Mouse (Mus musculus): Measurements from ENCODE around the gene Ensa. TPM values are rescaled to one million over a fixed set of nuclear protein-coding genes. Genes with fewer than 3 reads are reported as not detected.
"Not testable (repeated sequence)": the region's sequence is repeated elsewhere in the genome, so short reads cannot be mapped to it uniquely, and the experiment has no call there.

Gene Ensa
- total and polyA plus RNA-seq, 2 experiments, result 5.0 to 23.5 TPM

DNA sequence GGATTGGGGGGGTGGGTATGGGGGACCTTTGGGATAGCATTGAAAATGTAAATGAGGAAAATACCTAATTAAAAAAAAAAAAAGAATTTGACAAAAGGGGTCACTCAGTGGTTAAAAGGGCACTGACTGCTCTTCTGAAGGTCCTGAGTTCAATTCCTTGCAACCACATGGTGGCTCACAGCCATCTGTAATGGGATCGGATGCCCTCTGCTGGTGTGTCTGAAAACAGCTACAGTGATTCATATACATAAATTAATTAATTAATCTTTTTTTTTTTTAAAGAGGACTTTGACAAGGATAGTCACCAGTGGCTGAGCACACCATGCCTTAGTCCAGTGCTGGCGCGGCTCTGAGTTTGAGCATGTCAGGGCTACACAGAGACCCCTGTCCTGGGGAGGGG, 45.6 kb downstream of the Ensa start:
- H3K9ac ChIP-seq (ENCODE audit: low read depth, low read length); H3K36me3 ChIP-seq (ENCODE audit: control insufficient read depth, insufficient read depth, low read length); H3K27me3 ChIP-seq (ENCODE audit: control insufficient read depth, insufficient read depth, low read length); DNase-seq (ENCODE audit: extremely low read depth, low read depth, low spot score); H3K79me2 ChIP-seq (ENCODE audit: control insufficient read depth, insufficient read depth, low read length); H3K27ac ChIP-seq (replicated peaks; ENCODE audit: insufficient read depth, low read depth, low read length); H3K4me3 ChIP-seq (ENCODE audit: insufficient read depth, low read depth, low read length): not testable (repeated sequence)
- WGBS, result 94% methylated on average over 3 of the region's 3 CpGs
- peaks cover 61% of the 10 kb centered on the region for H3K4me1 ChIP-seq (ENCODE audit: control insufficient read depth, insufficient read depth, low read length)
- peak; percentile 7; the same call in 1 of the 2 replicates for TF ChIP-seq CTCF (IDR thresholded peaks at IDR 0.05; ENCODE audit: low read depth, low read length)

DNA sequence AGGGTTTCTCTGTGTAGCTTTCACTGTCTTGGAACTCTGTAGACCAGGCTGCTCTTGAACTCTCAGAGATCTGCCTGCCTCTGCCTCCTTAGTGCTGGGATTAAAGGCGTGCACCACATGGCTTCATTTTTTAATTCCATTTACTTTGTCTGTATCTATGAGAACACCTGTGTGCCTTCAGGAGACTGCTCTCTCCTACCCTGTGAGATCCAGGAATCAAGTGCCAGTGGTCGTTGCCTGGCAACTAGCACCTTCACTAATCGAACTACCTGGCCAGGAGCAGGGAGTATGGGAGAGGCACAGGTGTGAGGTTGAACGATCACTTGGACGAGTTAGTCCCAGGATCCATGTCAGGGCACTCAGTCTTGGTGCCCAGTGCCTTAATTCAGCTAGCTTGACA, 46.4 kb downstream of the Ensa start:
- no peak overlapping the region for H3K4me3 ChIP-seq (ENCODE audit: insufficient read depth, low read depth, low read length)
- 83% methylated on average over 5 of the region's 5 CpGs for whole genome bisulfite sequencing
- DNase-seq (ENCODE audit: extremely low read depth, low read depth, low spot score), result no peak
- H3K9ac ChIP-seq (ENCODE audit: low read depth, low read length), result no peak overlapping the region
- H3K27me3 ChIP-seq (ENCODE audit: control insufficient read depth, insufficient read depth, low read length), result no peaks in the 10 kb centered on the region
- H3K27ac ChIP-seq (replicated peaks; ENCODE audit: insufficient read depth, low read depth, low read length), result no peak overlapping the region
- peaks cover 2% of the 10 kb centered on the region; the same call in 1 of the 2 replicates for H3K79me2 ChIP-seq (ENCODE audit: control insufficient read depth, insufficient read depth, low read length)
- H3K36me3 ChIP-seq (ENCODE audit: control insufficient read depth, insufficient read depth, low read length), result no peaks in the 10 kb centered on the region
- no peak for TF ChIP-seq POLR2A (IDR thresholded peaks at IDR 0.05; ENCODE audit: extremely low read depth, insufficient read depth, low read length)
- H3K4me1 ChIP-seq (ENCODE audit: control insufficient read depth, insufficient read depth, low read length), result peaks cover 59% of the 10 kb centered on the region

DNA sequence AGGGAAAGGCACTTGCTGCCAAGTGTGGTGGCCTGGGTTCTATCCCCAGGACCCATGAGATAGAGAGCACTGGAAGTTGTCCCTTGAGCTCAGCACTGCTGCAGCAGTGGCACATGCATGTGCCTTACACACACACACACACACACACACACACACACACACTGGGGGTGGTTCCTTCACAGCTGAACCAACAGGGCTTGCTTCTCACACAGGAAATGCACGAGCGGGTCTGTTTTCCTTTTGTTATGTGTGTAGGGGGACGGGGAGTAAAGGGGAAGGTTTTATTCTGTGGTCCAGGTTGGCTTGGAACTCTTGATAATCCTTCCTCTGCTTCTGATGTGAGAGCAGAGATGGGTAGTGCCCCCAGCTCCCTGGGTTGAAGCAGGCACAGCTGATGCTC, 47.7 kb downstream of the Ensa start:
- Histone ChIP-seq H3K27ac (replicated peaks; ENCODE audit: insufficient read depth, low read depth, low read length) (peak overlapping the region; percentile 96), H3K4me1 (ENCODE audit: control insufficient read depth, insufficient read depth, low read length) (peaks cover 51% of the 10 kb centered on the region), H3K4me3 (ENCODE audit: insufficient read depth, low read depth, low read length) (no peak overlapping the region), H3K9ac (ENCODE audit: low read depth, low read length) (peak overlapping the region; percentile 30; the same call in 1 of the 2 replicates), H3K36me3 (ENCODE audit: control insufficient read depth, insufficient read depth, low read length) (no peaks in the 10 kb centered on the region), H3K79me2 (ENCODE audit: control insufficient read depth, insufficient read depth, low read length) (peaks cover 2% of the 10 kb centered on the region; the same call in 1 of the 2 replicates), H3K27me3 (ENCODE audit: control insufficient read depth, insufficient read depth, low read length) (no peaks in the 10 kb centered on the region)
- 68% methylated on average over 3 of the region's 3 CpGs for WGBS
- no peak for DNase-seq (ENCODE audit: extremely low read depth, low read depth, low spot score)
- TF ChIP-seq POLR2A (IDR thresholded peaks at IDR 0.05; ENCODE audit: extremely low read depth, insufficient read depth, low read length) (no peak), CTCF (IDR thresholded peaks at IDR 0.05; ENCODE audit: low read depth, low read length) (no peak)

DNA sequence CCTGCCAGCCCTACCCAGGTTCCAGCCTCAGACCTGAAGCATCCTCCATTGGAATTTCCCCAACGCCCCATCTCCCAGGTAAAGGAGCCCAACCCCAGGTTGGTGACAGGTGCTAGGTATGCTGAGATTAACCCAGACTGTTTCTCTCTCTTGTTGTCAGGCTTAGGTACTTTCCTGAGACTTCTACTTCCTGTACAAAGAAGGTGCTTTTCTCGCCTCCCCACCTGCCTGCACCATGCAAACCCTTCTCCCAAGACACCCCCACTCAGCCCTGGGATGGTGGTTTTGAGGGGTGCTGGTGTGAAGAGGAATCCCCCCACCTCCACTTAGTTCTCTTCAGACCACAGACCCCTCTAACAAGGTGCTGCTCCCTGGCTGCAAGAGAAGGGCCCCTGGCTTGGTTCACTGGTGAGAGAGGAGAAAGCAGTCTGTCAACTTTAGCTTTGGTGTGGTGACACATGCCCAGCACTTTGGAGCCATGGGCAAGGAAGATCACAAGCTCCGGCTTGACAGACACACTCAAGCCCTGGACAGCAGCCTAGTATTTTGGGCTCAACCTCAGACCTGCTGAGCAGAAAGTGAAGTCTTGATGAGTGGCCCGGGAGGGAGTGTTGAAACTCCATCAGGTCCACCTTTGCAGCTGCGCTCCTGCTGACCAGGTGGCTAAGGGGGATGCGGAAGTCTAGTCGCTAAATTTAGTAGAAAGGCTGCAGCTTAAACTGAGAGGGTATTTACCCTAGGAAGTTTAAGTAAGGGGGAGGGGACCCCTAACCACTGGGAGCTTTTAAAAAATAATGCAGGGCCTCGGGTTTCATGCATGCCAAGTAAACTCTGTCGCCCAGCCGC, 48.3 kb downstream of the Ensa start:
- DNase-seq (ENCODE audit: extremely low read depth, low read depth, low spot score), result peak; percentile 72
- peaks cover 44% of the 10 kb centered on the region for H3K4me1 ChIP-seq (ENCODE audit: control insufficient read depth, insufficient read depth, low read length)
- WGBS, result 53% methylated on average over 10 of the region's 10 CpGs

DNA sequence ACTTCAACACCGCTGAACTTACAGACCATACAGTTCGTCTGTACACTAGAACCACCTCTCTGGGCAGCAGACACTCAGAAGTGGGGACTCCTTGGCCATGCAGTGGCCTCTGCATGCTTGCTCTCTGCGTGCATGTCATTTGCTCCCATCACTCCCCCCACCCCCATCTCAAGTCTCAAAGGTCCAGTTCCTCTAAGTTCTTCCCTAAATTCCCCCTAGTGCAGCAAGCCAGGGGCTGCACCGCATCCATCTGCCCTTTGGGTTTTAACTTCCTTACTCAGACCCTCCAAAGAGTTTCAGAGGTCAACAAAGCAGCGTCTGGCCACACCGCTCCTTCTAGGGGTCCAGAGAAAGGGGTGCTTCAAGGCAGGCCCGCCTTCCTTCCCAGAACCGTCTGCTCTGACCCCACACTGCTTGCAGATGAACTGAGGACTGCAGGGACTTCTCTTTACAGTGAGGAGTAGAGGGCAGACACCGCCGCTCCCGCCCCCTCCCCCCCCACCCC, 49.0 kb downstream of the Ensa start:
- peak; percentile 34 for DNase-seq (ENCODE audit: extremely low read depth, low read depth, low spot score)
- no peak for TF ChIP-seq CTCF (IDR thresholded peaks at IDR 0.05; ENCODE audit: low read depth, low read length)
- no peak for TF ChIP-seq POLR2A (IDR thresholded peaks at IDR 0.05; ENCODE audit: extremely low read depth, insufficient read depth, low read length)
- H3K36me3 ChIP-seq (ENCODE audit: control insufficient read depth, insufficient read depth, low read length), result no peaks in the 10 kb centered on the region
- 45% methylated on average over 11 of the region's 11 CpGs for WGBS
- H3K79me2 ChIP-seq (ENCODE audit: control insufficient read depth, insufficient read depth, low read length), result peaks cover 2% of the 10 kb centered on the region; the same call in 1 of the 2 replicates
- peak overlapping the region; percentile 96 for H3K27ac ChIP-seq (replicated peaks; ENCODE audit: insufficient read depth, low read depth, low read length)
- no peaks in the 10 kb centered on the region for H3K27me3 ChIP-seq (ENCODE audit: control insufficient read depth, insufficient read depth, low read length)
- peaks cover 38% of the 10 kb centered on the region for H3K4me1 ChIP-seq (ENCODE audit: control insufficient read depth, insufficient read depth, low read length)
- no peak overlapping the region for H3K4me3 ChIP-seq (ENCODE audit: insufficient read depth, low read depth, low read length)
- H3K9ac ChIP-seq (ENCODE audit: low read depth, low read length), result peak overlapping the region; percentile 61

More for the DNA sequence above, 48.3 kb downstream of the Ensa start:
- TF ChIP-seq CTCF (IDR thresholded peaks at IDR 0.05; ENCODE audit: low read depth, low read length) (no peak), POLR2A (IDR thresholded peaks at IDR 0.05; ENCODE audit: extremely low read depth, insufficient read depth, low read length) (no peak)
- no peak overlapping the region for H3K4me3 ChIP-seq (ENCODE audit: insufficient read depth, low read depth, low read length)
- H3K27me3 ChIP-seq (ENCODE audit: control insufficient read depth, insufficient read depth, low read length), result no peaks in the 10 kb centered on the region
- no peaks in the 10 kb centered on the region for H3K36me3 ChIP-seq (ENCODE audit: control insufficient read depth, insufficient read depth, low read length)
- H3K27ac ChIP-seq (replicated peaks; ENCODE audit: insufficient read depth, low read depth, low read length), result peak overlapping the region; percentile 96
- H3K79me2 ChIP-seq (ENCODE audit: control insufficient read depth, insufficient read depth, low read length), result peaks cover 2% of the 10 kb centered on the region; the same call in 1 of the 2 replicates
- peak overlapping the region; percentile 61; the same call in 1 of the 2 replicates for H3K9ac ChIP-seq (ENCODE audit: low read depth, low read length)

DNA sequence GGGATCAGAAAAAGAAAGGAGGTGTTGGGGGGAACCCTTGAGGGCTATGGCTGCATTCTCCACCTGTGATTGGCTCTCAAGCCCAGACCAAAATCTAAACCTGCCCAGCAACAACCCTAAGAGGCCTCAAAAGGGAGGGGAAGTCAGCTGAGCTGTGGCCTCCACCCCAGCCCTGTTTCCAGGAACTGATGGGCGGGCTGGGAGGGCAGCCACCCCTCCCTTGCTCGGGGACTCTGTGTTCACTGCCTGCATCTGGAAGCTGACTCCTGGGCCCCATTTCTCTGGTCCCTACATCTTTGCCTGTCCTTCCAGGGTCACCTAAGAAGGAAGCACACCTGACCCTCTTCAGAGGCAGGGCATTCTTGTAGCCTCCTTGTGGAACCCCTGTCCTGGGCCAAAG, 49.4 kb downstream of the Ensa start:
- TF ChIP-seq POLR2A (IDR thresholded peaks at IDR 0.05; ENCODE audit: extremely low read depth, insufficient read depth, low read length) (0 out of 2 replicates have a peak, but pooled peaks have one; percentile 28), CTCF (IDR thresholded peaks at IDR 0.05; ENCODE audit: low read depth, low read length) (no peak)
- Histone ChIP-seq H3K36me3 (ENCODE audit: control insufficient read depth, insufficient read depth, low read length) (no peaks in the 10 kb centered on the region), H3K9ac (ENCODE audit: low read depth, low read length) (peak overlapping the region; percentile 19; the same call in 1 of the 2 replicates), H3K79me2 (ENCODE audit: control insufficient read depth, insufficient read depth, low read length) (peaks cover 2% of the 10 kb centered on the region; the same call in 1 of the 2 replicates), H3K4me1 (ENCODE audit: control insufficient read depth, insufficient read depth, low read length) (peaks cover 36% of the 10 kb centered on the region), H3K27ac (replicated peaks; ENCODE audit: insufficient read depth, low read depth, low read length) (peak overlapping the region; percentile 73), H3K4me3 (ENCODE audit: insufficient read depth, low read depth, low read length) (no peak overlapping the region), H3K27me3 (ENCODE audit: control insufficient read depth, insufficient read depth, low read length) (no peaks in the 10 kb centered on the region)
- 3% methylated on average over 2 of the region's 2 CpGs for WGBS
- peak; percentile 66 for DNase-seq (ENCODE audit: extremely low read depth, low read depth, low spot score)

All from liver, adult 2 months (tissue).